Mouse (Mus musculus): Measurements from ENCODE around the gene Sycp2. TPM values are rescaled to one million over a fixed set of nuclear protein-coding genes. Genes with fewer than 3 reads are reported as not detected.

The Sycp2 gene
- polyA plus RNA-seq, 1 experiment from 2014 or later, result 0.13 TPM

DNA sequence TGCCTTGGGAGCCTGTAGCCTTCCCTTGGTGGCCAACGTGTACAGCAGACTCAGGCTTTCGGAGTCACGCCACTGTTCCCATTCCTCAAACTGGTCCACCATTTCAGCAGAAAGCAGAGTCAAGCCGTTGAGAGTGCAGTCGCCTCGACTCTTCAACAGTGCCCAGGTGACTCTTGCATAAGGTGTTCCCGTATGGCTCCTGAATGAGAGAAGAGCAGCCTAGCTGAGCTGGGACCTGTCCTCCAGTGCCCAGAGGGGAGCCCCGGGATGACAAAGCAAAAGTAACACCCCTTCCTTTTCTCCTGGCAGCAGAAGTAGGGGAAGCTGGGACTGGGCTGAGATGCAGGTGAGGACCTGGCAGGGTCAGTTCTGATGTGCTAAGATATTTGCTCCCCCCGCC lies 20.7 kb upstream of the Sycp2 start:
- 79% methylated on average over 9 of the region's 9 CpGs for WGBS
- H3K9me3 ChIP-seq, result no peaks in the 10 kb centered on the region
- H3K27ac ChIP-seq, result no peak overlapping the region
- ATAC-seq (ENCODE audit: insufficient number of reproducible peaks, insufficient read depth, low FRiP score, low TSS enrichment), result no peak
- no peak overlapping the region for H3K4me2 ChIP-seq (replicated peaks)
- no peaks in the 10 kb centered on the region for H3K36me3 ChIP-seq
- 0 out of 2 replicates have a peak, but pooled peaks cover 4% of the 10 kb centered on the region for H3K27me3 ChIP-seq
- H3K4me1 ChIP-seq, result peaks cover 4% of the 10 kb centered on the region
- no peak overlapping the region for H3K9ac ChIP-seq
- H3K4me3 ChIP-seq, result no peak overlapping the region

DNA sequence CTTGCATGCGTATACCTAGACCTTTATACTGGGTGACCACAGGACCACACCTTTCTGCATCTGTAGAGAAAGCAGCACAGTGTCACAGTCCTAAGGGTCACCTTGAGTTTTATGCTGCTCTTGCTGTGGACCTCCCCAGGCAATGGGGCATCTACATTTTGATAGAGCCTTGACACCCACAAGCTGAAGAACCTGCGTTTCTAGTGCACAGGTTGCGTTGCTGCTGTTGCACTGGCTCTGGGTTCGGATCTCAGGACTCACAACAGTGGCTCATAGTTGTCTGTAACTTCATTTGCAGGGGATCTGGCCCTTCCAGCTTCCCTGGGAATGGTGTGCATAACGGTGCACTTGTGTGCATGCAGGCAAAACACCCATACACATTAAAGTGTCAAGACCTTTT lies 19.7 kb upstream of the Sycp2 start:
- 0 out of 2 replicates have a peak, but pooled peaks cover 4% of the 10 kb centered on the region for H3K27me3 ChIP-seq
- no peaks in the 10 kb centered on the region for H3K9me3 ChIP-seq
- WGBS, result 87% methylated on average over 5 of the region's 5 CpGs
- H3K36me3 ChIP-seq, result no peaks in the 10 kb centered on the region
- no peak for ATAC-seq (ENCODE audit: insufficient number of reproducible peaks, insufficient read depth, low FRiP score, low TSS enrichment)
- H3K4me2 ChIP-seq (replicated peaks), result no peak overlapping the region
- H3K27ac ChIP-seq, result no peak overlapping the region
- no peak overlapping the region for H3K9ac ChIP-seq
- peaks cover 14% of the 10 kb centered on the region for H3K4me1 ChIP-seq
- H3K4me3 ChIP-seq, result no peak overlapping the region

DNA sequence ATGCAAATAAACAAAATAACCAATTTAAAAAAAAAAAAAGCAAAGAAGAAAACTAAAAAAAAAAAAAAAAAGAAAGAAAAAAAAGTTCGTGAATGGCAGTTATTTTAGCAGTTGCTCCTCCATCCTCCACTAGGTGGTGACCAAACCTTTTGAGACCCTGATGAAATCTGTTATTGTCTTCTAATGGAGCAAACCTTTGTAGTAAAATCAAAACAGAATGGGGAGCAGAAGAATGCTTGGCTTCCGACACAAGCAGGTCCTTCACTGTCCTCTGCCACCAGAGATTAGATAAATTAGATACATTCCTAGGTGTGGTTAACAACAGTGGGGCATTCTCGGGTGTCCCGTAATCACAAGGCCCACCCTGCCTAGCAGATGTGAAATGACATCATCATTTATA lies 18.7 kb upstream of the Sycp2 start:
- Histone ChIP-seq H3K9ac (no peak overlapping the region), H3K27ac (no peak overlapping the region), H3K36me3 (no peaks in the 10 kb centered on the region), H3K4me3 (no peak overlapping the region), H3K4me1 (peaks cover 17% of the 10 kb centered on the region), H3K27me3 (0 out of 2 replicates have a peak, but pooled peaks cover 4% of the 10 kb centered on the region), H3K4me2 (replicated peaks) (no peak overlapping the region), H3K9me3 (no peaks in the 10 kb centered on the region)
- WGBS, result 32% methylated on average over 4 of the region's 4 CpGs
- ATAC-seq (ENCODE audit: insufficient number of reproducible peaks, insufficient read depth, low FRiP score, low TSS enrichment), result no peak

DNA sequence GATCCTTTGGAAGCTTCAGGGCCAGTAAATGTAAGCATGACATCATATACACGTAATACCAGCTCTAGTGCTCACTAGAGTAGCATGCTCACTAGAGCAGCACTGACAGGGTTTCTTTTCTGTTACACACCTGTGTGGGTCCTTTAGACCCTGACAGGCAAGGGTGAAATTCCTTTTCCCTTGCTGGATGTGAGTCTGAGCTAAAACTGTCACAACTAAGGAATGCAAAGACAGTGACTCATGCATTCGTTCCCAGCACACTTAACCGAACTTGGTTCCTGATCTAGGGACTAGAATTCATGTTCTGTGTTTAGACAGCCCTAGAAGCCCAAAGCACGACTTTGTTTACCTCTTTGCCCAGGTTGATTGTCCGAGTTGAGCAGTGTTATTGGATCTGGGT lies 15.7 kb upstream of the Sycp2 start:
- Histone ChIP-seq H3K27me3 (0 out of 2 replicates have a peak, but pooled peaks cover 4% of the 10 kb centered on the region), H3K36me3 (no peaks in the 10 kb centered on the region; the same call in 1 of the 2 replicates), H3K4me2 (replicated peaks) (no peak overlapping the region), H3K9ac (no peak overlapping the region), H3K27ac (no peak overlapping the region), H3K4me1 (peaks cover 17% of the 10 kb centered on the region), H3K4me3 (no peak overlapping the region), H3K9me3 (no peaks in the 10 kb centered on the region)
- no peak for ATAC-seq (ENCODE audit: insufficient number of reproducible peaks, insufficient read depth, low FRiP score, low TSS enrichment)
- 66% methylated on average over 5 of the region's 5 CpGs for WGBS

DNA sequence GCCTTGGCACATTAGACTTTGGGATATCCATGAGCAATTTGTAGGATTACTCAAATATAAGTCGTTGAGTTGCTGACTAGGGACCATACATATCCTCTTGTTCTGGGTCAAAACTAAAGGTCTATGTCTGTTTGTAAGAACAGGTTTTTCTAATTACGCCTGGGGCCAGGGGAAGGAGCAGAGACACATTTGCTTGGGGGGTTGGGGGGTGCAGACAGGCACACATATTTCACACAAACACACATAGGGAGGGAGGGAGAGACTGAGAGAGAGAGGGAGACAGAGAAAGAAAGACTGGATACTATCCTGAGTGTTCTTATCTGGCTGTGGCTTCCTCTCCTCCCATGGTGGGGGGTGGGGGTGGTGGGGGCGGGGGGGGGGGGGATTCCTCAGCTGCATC lies 14.7 kb upstream of the Sycp2 start:
- H3K9ac ChIP-seq, result no peak overlapping the region
- WGBS, result 17% methylated on average over 3 of the region's 3 CpGs
- ATAC-seq (ENCODE audit: insufficient number of reproducible peaks, insufficient read depth, low FRiP score, low TSS enrichment), result peak; percentile 36; the same call in 1 of the 2 replicates
- no peaks in the 10 kb centered on the region for H3K27me3 ChIP-seq
- H3K4me1 ChIP-seq, result peaks cover 17% of the 10 kb centered on the region
- no peaks in the 10 kb centered on the region; the same call in 1 of the 2 replicates for H3K36me3 ChIP-seq
- no peaks in the 10 kb centered on the region for H3K9me3 ChIP-seq
- peak overlapping the region; percentile 71; the same call in 1 of the 2 replicates for H3K27ac ChIP-seq
- H3K4me3 ChIP-seq, result no peak overlapping the region
- H3K4me2 ChIP-seq (replicated peaks), result no peak overlapping the region

DNA sequence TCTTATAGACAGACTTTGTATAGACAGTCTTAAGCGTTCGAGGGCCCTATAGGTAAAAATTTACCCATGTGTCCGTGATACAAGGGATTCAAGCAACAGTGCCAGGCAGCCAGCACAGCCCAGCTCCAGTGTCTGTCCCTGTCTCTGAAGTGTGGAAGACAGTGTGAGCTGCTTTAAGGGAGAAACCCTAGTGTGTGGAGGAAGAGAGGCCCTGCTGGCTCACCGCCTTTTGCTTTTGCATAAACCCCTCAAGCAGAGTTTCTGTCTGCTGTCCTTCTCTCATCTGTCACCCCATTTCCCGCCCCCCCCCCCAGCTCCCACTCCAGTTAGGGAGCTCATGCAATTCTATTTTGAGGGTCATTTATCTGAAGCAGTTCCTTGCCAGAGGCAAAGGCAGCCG lies 14.1 kb upstream of the Sycp2 start:
- Histone ChIP-seq H3K27ac (peak overlapping the region; percentile 75), H3K9me3 (no peaks in the 10 kb centered on the region), H3K9ac (no peak overlapping the region), H3K27me3 (no peaks in the 10 kb centered on the region), H3K4me2 (replicated peaks) (no peak overlapping the region; the same call in 1 of the 2 replicates), H3K4me1 (peaks cover 17% of the 10 kb centered on the region), H3K36me3 (no peaks in the 10 kb centered on the region; the same call in 1 of the 2 replicates), H3K4me3 (no peak overlapping the region)
- ATAC-seq (ENCODE audit: insufficient number of reproducible peaks, insufficient read depth, low FRiP score, low TSS enrichment), result no peak
- WGBS, result 33% methylated on average over 6 of the region's 6 CpGs

DNA sequence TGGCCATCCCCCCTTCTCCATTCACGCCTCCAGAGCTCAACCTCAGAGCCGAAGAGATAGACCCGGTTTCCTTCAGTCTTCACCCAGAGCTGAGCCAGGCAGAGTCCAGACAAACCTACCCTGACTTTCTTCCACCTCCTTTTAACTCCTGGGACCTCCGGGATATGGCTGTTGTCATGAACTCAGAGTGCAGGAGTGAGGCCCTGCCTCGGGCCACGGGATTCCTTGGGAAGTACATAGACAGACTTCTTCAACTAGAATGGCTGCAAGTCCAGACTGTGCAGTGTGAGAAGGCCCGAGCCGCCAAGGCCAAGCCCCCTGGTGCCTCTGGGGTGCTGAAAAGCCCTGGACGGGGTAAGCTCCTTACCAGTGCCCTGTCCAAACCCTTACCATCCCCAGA lies 13.1 kb upstream of the Sycp2 start:
- H3K9ac ChIP-seq, result no peak overlapping the region
- 68% methylated on average over 9 of the region's 9 CpGs for WGBS
- H3K27me3 ChIP-seq, result no peaks in the 10 kb centered on the region
- H3K4me2 ChIP-seq (replicated peaks), result no peak overlapping the region
- H3K9me3 ChIP-seq, result no peaks in the 10 kb centered on the region
- H3K4me1 ChIP-seq, result peaks cover 17% of the 10 kb centered on the region
- H3K4me3 ChIP-seq, result no peak overlapping the region
- ATAC-seq (ENCODE audit: insufficient number of reproducible peaks, insufficient read depth, low FRiP score, low TSS enrichment), result no peak
- H3K36me3 ChIP-seq, result no peaks in the 10 kb centered on the region; the same call in 1 of the 2 replicates
- H3K27ac ChIP-seq, result no peak overlapping the region

DNA sequence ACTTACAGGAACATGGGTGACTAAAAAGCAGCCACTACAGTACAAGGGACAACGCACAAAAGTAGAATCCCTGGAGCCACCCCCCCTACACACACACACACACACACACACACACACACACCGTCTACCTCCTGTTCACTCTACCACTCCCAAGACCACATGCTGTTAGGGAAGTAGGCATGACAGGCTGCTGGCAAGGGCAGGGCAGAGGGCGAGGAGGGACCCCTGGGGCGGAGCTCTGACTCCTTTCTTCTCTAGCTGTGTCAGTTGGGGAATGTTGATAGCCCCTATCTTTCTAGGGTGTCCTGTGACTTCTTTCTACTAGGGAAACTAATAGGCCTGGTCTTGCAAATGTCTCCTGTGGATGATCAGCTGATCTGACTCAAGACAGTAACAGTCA lies 9.5 kb upstream of the Sycp2 start:
- Histone ChIP-seq H3K36me3 (no peaks in the 10 kb centered on the region; the same call in 1 of the 2 replicates), H3K4me2 (replicated peaks) (no peak overlapping the region), H3K27me3 (peaks cover 19% of the 10 kb centered on the region), H3K4me1 (peaks cover 21% of the 10 kb centered on the region), H3K9me3 (no peaks in the 10 kb centered on the region), H3K27ac (no peak overlapping the region), H3K4me3 (no peak overlapping the region), H3K9ac (no peak overlapping the region)
- 74% methylated on average over 4 of the region's 4 CpGs for WGBS
- no peak for ATAC-seq (ENCODE audit: insufficient number of reproducible peaks, insufficient read depth, low FRiP score, low TSS enrichment)

DNA sequence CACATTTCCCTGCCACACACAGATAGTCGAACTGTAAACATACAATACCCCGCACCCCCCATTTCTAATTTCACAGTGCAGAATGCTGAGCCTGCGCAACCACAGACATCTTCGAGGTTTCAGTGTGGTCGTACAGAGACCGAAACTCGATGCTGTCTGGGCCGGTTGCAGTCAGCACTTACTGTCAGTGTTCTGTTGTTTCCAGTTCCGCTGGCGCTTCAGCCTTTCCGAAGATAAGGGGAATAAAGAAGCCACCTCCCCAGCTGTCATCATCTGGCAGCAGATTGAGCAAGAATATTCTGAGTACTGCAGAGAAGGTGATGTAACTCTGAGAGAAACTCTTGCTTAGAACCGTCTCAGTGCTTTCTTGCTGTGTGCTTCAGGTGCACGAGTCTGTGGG lies 8.9 kb upstream of the Sycp2 start:
- no peak for ATAC-seq (ENCODE audit: insufficient number of reproducible peaks, insufficient read depth, low FRiP score, low TSS enrichment)
- Histone ChIP-seq H3K4me1 (peaks cover 17% of the 10 kb centered on the region), H3K4me3 (no peak overlapping the region), H3K36me3 (no peaks in the 10 kb centered on the region; the same call in 1 of the 2 replicates), H3K27ac (no peak overlapping the region), H3K9me3 (no peaks in the 10 kb centered on the region), H3K4me2 (replicated peaks) (no peak overlapping the region), H3K27me3 (peaks cover 19% of the 10 kb centered on the region), H3K9ac (no peak overlapping the region)
- WGBS, result 60% methylated on average over 13 of the region's 13 CpGs

DNA sequence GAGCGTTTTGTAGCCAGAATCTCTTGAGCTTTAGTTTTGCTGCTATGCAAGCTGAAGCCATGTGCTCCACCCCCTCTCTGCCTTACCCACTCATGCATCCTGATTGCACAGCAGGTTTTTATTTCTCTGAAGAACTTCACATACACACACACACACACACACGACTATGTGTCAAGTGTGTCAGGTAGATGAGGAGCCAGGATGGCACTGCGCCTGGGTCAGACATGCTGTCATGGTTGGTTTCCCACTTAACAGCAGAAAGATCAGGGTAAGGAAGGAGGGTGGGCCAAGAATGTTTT lies 7.6 kb upstream of the Sycp2 start:
- 30% methylated on average over 3 of the region's 3 CpGs for WGBS
- no peak overlapping the region; the same call in 1 of the 2 replicates for H3K9ac ChIP-seq
- H3K4me1 ChIP-seq, result peaks cover 16% of the 10 kb centered on the region
- H3K4me3 ChIP-seq, result peak overlapping the region; percentile 75
- H3K36me3 ChIP-seq, result no peaks in the 10 kb centered on the region; the same call in 1 of the 2 replicates
- H3K27ac ChIP-seq, result no peak overlapping the region; the same call in 1 of the 2 replicates
- peaks cover 19% of the 10 kb centered on the region for H3K27me3 ChIP-seq
- no peaks in the 10 kb centered on the region for H3K9me3 ChIP-seq
- ATAC-seq (ENCODE audit: insufficient number of reproducible peaks, insufficient read depth, low FRiP score, low TSS enrichment), result no peak; the same call in 1 of the 2 replicates
- H3K4me2 ChIP-seq (replicated peaks), result peak overlapping the region; percentile 99

DNA sequence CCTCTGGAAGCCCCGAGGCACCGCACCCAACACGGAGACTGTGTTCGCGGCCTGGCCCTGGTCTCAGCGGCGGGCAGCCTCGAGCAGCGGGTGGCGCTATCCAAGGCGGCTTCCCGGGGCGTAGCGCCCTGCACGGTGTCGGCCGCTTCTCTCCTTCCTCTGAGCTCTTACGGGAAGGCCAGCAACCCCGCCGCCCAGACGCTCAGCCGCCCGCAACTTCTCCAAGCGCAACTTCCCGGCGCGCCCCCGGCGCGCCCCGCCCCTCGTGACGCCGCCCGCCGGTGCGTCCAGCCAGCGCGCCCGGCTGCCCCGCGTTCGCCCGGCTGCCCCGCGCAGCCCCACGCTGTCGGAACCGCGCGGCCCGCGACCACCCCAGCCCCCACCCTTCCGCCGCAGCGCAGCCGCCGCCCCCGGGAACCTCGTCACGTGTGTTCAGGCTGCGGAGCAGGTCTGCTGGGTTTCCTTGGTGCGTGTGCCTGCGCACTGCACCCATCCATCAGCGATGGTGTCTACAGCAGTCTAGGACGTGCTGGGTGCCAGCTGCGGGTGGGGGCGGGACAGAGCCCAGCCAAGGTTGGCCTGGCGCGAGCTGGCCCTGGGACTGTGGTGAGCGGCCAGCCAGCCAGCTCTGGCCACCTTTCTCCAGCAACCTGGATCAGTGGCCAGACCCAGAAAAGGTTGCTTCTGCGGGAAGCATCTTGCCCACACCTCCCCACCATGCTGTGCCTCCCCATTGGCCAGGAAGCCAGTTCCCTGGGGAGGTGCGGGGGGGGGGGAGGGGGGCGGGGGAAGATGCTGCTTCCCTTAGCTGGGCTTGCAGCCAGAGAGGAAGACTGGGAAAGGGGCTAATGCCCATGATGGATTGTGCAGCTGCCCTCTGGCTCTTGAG lies 7.0 kb upstream of the Sycp2 start, which contains the start of the genes Ppp1r3d and Fam217b:
Gene Ppp1r3d (minus strand): TSS at position 212 of the 889 bp plus-strand sequence.
Gene Fam217b (plus strand): TSS at position 264 of the 889 bp plus-strand sequence.
- H3K4me1 ChIP-seq, result peaks cover 16% of the 10 kb centered on the region
- H3K27ac ChIP-seq, result peak within 1 kb of the TSS; percentile 30; the same call in 1 of the 2 replicates
- H3K4me2 ChIP-seq (replicated peaks), result peak within 1 kb of the TSS; percentile 99
- ATAC-seq (ENCODE audit: insufficient number of reproducible peaks, insufficient read depth, low FRiP score, low TSS enrichment), result peak; percentile 83
- under 1% methylated on average over 66 of the region's 74 CpGs for WGBS
- H3K4me3 ChIP-seq, result peak within 1 kb of the TSS; percentile 75
- no peaks in the 10 kb centered on the region; the same call in 1 of the 2 replicates for H3K36me3 ChIP-seq
- no peaks in the 10 kb centered on the region for H3K9me3 ChIP-seq
- peak within 1 kb of the TSS; percentile 72 for H3K9ac ChIP-seq
- peaks cover 19% of the 10 kb centered on the region for H3K27me3 ChIP-seq

Data from embryonic facial prominence, embryonic 12.5 days (tissue).